Mouse (Mus musculus): ENCODE measurements around the gene Abca9. TPM values are rescaled to one million over a fixed set of nuclear protein-coding genes. Genes with fewer than 3 reads are reported as not detected.

Abca9 gene
- total RNA-seq (2021), result 1 to 10 TPM; 6.9 to 7.6 TPM
- long read RNA-seq, experiment 1, full-length matches to known transcripts, result 6 of 12 reads
- long read RNA-seq, experiment 1, partial matches to known transcripts, result 2 of 12 reads
- long read RNA-seq, experiment 1, other reads (novel, unspliced or antisense), result 4 of 12 reads
- long read RNA-seq, experiment 2, full-length matches to known transcripts, result 8 of 16 reads
- long read RNA-seq, experiment 2, partial matches to known transcripts, result 5 of 16 reads
- long read RNA-seq, experiment 2, other reads (novel, unspliced or antisense), result 3 of 16 reads

- Histone ChIP-seq H3K4me3 (peak within 1 kb of the TSS; percentile 35), H3K27ac (peak within 1 kb of the TSS; percentile 33; the same call in 1 of the 2 replicates)
- TF ChIP-seq CTCF (IDR thresholded peaks at IDR 0.05), result no peak
- DNase-seq (ENCODE audit: extremely low spot score in 1 of 2, low spot score in 2 of 2), result peak; percentile 14 to 19
- intact Hi-C loops (cut with DNase I), result no loop called here
Measured at GRCm38 (mm10) chr11:110167459-110168251, at the start of gene Abca9. Gene Abca9, minus strand, starts transcription at chr11:110168196.

GRCm38 (mm10) chr11:110217118-110217517 is 49.1 kb upstream of the Abca9 start:
- Histone ChIP-seq H3K27ac (no peak overlapping the region), H3K4me3 (no peak overlapping the region)
- DNase-seq (ENCODE audit: extremely low spot score in 1 of 2, low spot score in 2 of 2), result no peak
- intact Hi-C loops (cut with DNase I), result no loop called here
- TF ChIP-seq CTCF (IDR thresholded peaks at IDR 0.05), result no peak

- intact Hi-C loops (cut with DNase I), result no loop called here
- no peak for DNase-seq (ENCODE audit: extremely low spot score in 1 of 2, low spot score in 2 of 2)
- Histone ChIP-seq H3K27ac (no peak overlapping the region), H3K4me3 (no peak overlapping the region)
- no peak for TF ChIP-seq CTCF (IDR thresholded peaks at IDR 0.05)
Measured at GRCm38 (mm10) chr11:110203930-110204329, 35.9 kb upstream of the Abca9 start.

DNA sequence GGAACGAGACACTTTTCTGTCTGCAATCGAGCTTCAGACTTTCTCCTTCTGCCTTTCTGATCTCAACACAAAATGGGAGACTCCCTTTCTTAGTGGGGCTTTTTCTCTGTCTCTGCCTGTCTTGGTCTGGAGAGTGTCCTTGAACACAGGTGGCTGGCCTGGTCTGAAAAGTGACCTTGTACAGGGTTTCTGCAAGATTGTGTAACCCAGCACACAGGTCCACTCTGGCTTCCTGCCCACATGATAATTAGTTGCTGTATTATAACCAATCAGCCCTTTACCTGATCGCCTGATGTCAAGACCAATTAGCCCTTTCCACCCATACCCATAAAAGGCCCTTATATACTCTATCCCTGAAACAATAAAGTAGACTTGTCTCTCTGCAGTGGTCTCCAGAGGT is 30.9 kb upstream of the Abca9 start:
- no peak for TF ChIP-seq CTCF (IDR thresholded peaks at IDR 0.05)

GRCm38 (mm10) chr11:110196561-110197306 is 28.7 kb upstream of the Abca9 start:
- Histone ChIP-seq H3K27ac (no peak overlapping the region), H3K4me3 (no peak overlapping the region)
- no peak for TF ChIP-seq CTCF (IDR thresholded peaks at IDR 0.05)
- no peak for DNase-seq (ENCODE audit: extremely low spot score in 1 of 2, low spot score in 2 of 2)
- intact Hi-C loops (cut with DNase I), result no loop called here

More for the DNA sequence above, 30.9 kb upstream of the Abca9 start:
- Histone ChIP-seq H3K4me3 (no peak overlapping the region), H3K27ac (no peak overlapping the region)
- intact Hi-C loops (cut with DNase I), result no loop called here
- DNase-seq (ENCODE audit: extremely low spot score in 1 of 2, low spot score in 2 of 2), result no peak

DNA sequence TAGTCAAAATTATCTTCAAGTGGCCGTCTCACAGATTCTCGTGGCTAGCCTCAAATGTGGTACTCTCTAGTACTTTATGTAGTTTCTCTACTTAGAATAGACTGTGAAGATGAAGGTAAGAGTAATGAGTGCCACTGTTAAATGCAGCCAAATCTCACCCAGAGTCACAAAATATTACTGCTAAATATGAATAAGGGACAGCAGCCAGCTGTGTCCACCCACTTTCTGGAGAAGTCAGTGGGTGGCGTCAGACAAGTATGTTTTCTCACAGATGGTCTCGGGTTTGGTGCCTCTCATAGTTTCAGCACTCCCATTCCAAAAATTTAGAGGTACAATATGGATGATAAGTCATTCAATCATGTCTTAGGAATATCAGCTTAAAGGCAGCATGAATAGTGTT is 27.3 kb upstream of the Abca9 start:
- DNase-seq (ENCODE audit: extremely low spot score in 1 of 2, low spot score in 2 of 2), result no peak
- intact Hi-C loops (cut with DNase I), result no loop called here
- Histone ChIP-seq H3K27ac (no peak overlapping the region), H3K4me3 (no peak overlapping the region)
- TF ChIP-seq CTCF (IDR thresholded peaks at IDR 0.05), result no peak

DNA sequence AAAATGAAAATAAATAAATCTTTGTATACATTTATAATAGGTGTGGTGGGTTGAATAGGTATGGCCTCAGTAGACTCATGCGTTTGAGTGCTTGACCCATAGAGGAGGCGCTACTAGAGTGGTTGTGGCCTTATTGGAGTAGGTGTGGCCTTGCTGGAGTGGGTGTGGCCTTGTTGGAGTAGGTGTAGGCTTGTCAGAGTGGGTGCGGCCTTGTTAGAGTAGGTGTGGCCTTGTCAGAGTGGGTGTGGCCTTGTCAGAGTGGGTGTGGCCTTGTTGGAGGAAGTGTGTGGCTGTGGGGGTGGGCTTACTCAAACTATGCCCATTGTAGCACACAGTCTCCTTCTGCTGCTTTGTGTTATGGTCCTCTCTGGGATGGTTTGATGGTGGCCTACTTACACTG is 3.2 kb upstream of the Abca9 start:
- no peak for TF ChIP-seq CTCF (IDR thresholded peaks at IDR 0.05)
- Histone ChIP-seq H3K27ac (no peak overlapping the region), H3K4me3 (no peak overlapping the region)
- DNase-seq (ENCODE audit: extremely low spot score in 1 of 2, low spot score in 2 of 2), result no peak
- intact Hi-C loops (cut with DNase I), result no loop called here

DNA sequence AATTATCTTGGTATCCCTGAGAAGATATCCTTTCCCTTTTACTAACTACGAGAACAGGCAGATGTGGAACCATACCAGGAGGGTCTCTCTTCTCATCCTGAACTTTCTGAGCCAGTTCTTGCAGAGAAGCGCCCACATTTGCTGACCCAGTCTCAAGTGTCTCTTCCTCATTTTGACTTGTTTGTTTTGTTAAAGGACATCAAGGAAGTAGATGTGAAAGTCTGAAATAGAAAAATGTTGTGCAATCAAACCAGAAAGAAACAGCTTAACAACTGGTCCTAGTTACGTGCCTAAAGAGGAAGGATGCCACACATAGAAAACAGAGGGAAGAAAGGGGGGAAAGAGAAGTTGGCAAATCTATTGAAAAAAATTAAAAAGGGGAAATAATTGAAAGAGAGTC is 2.2 kb downstream of the Abca9 start:
- no peak for DNase-seq (ENCODE audit: extremely low spot score in 1 of 2, low spot score in 2 of 2)
- H3K4me3 ChIP-seq, result no peak overlapping the region
- H3K27ac ChIP-seq, result no peak overlapping the region
- intact Hi-C loops (cut with DNase I), result no loop called here
- no peak for TF ChIP-seq CTCF (IDR thresholded peaks at IDR 0.05)

DNA sequence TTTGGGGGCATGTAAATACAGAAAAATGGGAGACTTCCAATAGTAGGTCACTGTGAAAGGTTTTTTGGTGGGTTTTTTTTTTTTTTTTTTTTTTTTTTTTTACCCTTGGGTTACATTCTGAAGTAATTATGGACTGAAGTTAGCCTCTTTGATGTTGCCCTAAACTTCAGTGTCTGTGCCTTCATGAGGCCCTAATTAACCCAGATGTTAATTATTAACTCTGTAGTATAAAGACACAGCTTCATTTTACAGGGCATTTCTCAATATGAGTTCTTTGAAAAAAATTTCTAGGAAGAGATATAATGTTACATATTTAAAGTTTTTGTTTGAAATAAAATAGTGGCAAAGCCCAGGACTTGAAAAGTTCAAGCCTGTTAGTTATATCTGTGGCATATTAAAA is 2.6 kb downstream of the Abca9 start:
- no peak for DNase-seq (ENCODE audit: extremely low spot score in 1 of 2, low spot score in 2 of 2)
- no peak for TF ChIP-seq CTCF (IDR thresholded peaks at IDR 0.05)
- no peak overlapping the region for H3K4me3 ChIP-seq
- intact Hi-C loops (cut with DNase I), result no loop called here
- H3K27ac ChIP-seq, result no peak overlapping the region

- no peak for DNase-seq (ENCODE audit: extremely low spot score in 1 of 2, low spot score in 2 of 2)
- no peak for TF ChIP-seq CTCF (IDR thresholded peaks at IDR 0.05)
- no peak overlapping the region for H3K4me3 ChIP-seq
- no peak overlapping the region for H3K27ac ChIP-seq
- intact Hi-C loops (cut with DNase I), result loop anchor here (10.0 kb wide), 1 partner anchor 442 kb away; no protein-coding TSS in a partner anchor
Measured at GRCm38 (mm10) chr11:110157059-110157458, 10.9 kb downstream of the Abca9 start.

- intact Hi-C loops (cut with DNase I), result loop anchor here (10.0 kb wide), 1 partner anchor 441 kb away; no protein-coding TSS in a partner anchor
- no peak overlapping the region for H3K27ac ChIP-seq
- DNase-seq (ENCODE audit: extremely low spot score in 1 of 2, low spot score in 2 of 2), result peak; percentile 12 to 15
- no peak overlapping the region for H3K4me3 ChIP-seq
- TF ChIP-seq CTCF (IDR thresholded peaks at IDR 0.05), result no peak
Measured at GRCm38 (mm10) chr11:110155985-110156384, 12.0 kb downstream of the Abca9 start.

- DNase-seq (ENCODE audit: extremely low spot score in 1 of 2, low spot score in 2 of 2), result no peak
- no peak for TF ChIP-seq CTCF (IDR thresholded peaks at IDR 0.05)
- intact Hi-C loops (cut with DNase I), result no loop called here
- no peak overlapping the region for H3K4me3 ChIP-seq
- no peak overlapping the region for H3K27ac ChIP-seq
Measured at GRCm38 (mm10) chr11:110147640-110148039, 20.4 kb downstream of the Abca9 start.
